Comparison of ENCODE assay signal across 22 mouse cellular contexts in genomic region chr11:98705021-98705420, GRCm38 (mm10). TPM values are rescaled to one million over a fixed set of nuclear protein-coding genes. Genes with fewer than 3 reads are reported as not detected.
"Had no signal": no experiment of that assay in that cellular context is flagged by ENCODE, and none has a peak within 500 bp of the region (broad histone marks: within the 10 kb centered on the region; RNA-seq: fewer than 3 reads in every experiment).

No protein-coding gene starts in this region.

- H3K9ac ChIP-seq: intestine, embryonic 15.5 days; limb, embryonic 12.5 days; limb, embryonic 15.5 days; liver, embryonic 14.5 days; liver, postnatal 0 days; lung, embryonic 14.5 days had no signal

- H3K4me2 ChIP-seq: intestine, embryonic 15.5 days; limb, embryonic 12.5 days; limb, embryonic 15.5 days; liver, embryonic 11.5 days; lung, embryonic 14.5 days had no signal

- H3K27me3 ChIP-seq: intestine, embryonic 15.5 days had no signal

- H3K27ac ChIP-seq: intestine, embryonic 15.5 days; limb, embryonic 12.5 days; limb, embryonic 15.5 days; liver, embryonic 14.5 days; stomach, postnatal 0 days had no signal

- H3K9me3 ChIP-seq: intestine, embryonic 15.5 days; limb, embryonic 12.5 days; limb, embryonic 15.5 days had no signal

- ATAC-seq: intestine, embryonic 15.5 days; liver, postnatal 0 days; lung, postnatal 0 days had no signal

- H3K4me3 ChIP-seq: intestine, embryonic 15.5 days; limb, embryonic 12.5 days; limb, embryonic 15.5 days had no signal

- DNase-seq: kidney, adult 2 months; kidney, postnatal 36 days; left cerebral cortex, postnatal 4 days; liver, postnatal 0 days; lung, embryonic 14.5 days; midbrain, embryonic 14.5 days; thymus, adult 2 months; thymus, postnatal 14 days had no signal

RNA-seq across cellular contexts. Expression of gene Csf3, which starts 4.0 kb away (rescaled TPM):
- polyA plus RNA-seq: intestine, embryonic 15.5 days; kidney, adult 2 months; limb, embryonic 12.5 days; liver, embryonic 11.5 days; liver, embryonic 14.5 days; liver, postnatal 0 days; lung, embryonic 14.5 days; lung, postnatal 0 days; macrophage; midbrain, embryonic 14.5 days; midbrain, postnatal 0 days; neural tube, embryonic 11.5 days; neural tube, embryonic 14.5 days; small intestine, adult 2 months; stomach, embryonic 14.5 days had no signal

RNA-seq across cellular contexts. Expression of gene Gsdma, which starts 40.9 kb away (rescaled TPM):
- polyA plus RNA-seq: kidney, adult 2 months; limb, embryonic 12.5 days; liver, embryonic 11.5 days; liver, postnatal 0 days; lung, embryonic 14.5 days; lung, postnatal 0 days; macrophage; midbrain, embryonic 14.5 days; midbrain, postnatal 0 days; neural tube, embryonic 11.5 days; neural tube, embryonic 14.5 days; spleen, adult 2 months had no signal
